Mouse (Mus musculus) fat pad, adult 2 months (tissue): Measurements from ENCODE around the gene Aida.
"Not testable (repeated sequence)": the region's sequence is repeated elsewhere in the genome, so short reads cannot be mapped to it uniquely, and the experiment has no call there.

Source experiments
- DNase-seq: peaks from one replicate; pipeline ENCODE4 v3.0.0-alpha.2; 2011; ENCODE audit warnings: low read depth, low spot score; ENCODE audit errors: extremely low read depth

Gene Aida

DNA sequence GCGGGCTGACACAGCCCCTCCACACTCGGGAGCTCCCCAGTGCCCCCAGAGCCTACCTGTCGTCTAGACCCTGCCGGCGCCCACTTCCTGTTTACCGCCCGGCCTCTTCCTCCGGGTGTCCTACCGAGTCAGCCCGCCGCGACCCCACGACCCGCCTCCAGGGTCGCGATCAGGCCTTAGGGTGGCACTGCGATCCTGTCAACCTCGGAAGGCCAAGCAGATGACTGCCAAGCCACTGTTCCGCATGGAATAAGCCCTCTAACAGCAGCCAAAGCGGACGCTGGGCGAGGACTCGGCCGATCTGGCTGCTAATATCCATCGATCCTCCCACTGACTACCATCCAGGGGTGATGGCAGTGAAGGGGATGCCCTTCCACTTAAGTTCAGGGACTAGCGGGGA lies at the start of gene Aida:
Aida (plus strand) TSS at position 126 of the 400 bp plus-strand sequence.
- no peak for DNase-seq

DNA sequence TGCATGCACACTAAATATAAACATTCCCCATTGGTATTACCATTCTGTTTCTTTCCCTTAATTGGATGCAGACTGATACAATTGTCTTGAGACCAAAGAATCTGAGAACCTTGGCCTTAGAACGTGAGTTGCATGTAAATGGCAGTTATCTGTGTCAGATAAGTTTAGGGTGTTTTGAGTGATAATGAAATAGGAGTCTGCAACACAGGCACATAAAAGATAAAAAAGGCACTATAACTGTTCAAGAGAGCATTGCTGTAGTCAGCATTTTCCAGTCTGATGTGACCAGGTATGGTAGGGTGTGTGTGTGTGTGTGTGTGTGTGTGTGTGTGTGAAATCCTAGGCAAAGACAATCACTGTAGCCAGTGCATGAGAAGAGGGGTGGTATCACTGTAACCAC lies 48.2 kb upstream of the Aida start:
- no peak for DNase-seq

DNA sequence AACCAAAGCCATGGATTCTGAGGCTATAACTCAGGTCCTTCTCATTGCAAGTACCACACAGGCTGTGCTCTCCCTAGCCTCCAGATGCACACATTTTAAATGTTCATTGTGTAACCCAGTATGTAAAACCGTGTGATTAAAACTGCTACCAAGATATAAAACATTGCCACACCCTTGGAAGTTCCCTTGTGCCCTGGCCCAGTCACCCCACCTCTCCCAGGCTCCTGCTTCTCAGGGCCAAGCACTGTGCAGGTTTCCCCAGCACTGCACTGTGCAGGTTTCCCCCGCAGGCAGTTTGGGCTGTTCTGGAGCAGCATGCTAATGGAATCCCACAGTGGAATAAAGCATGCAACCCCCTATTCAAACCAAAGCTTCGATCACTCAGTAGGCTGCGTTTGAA lies 45.8 kb upstream of the Aida start:
- no peak for DNase-seq

DNA sequence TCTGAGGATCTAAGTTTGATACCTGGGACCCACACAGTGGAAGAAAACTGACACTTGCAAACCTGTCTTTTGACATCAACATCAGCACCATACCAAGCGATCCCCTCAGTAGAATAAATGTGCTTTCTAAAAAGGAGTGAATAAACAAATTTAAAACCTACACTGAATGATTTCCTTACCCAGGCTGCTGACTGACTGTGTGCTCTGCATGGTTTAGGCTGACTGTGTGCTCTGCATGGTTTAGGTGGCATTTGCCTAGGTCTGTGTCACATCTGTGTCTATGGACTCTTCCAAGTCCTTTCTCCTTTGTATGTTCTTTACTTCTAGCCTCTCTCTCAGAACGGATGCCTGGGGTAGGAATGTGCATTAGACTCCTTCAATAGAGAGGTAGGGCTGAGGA lies 44.6 kb upstream of the Aida start:
- DNase-seq: no peak

DNA sequence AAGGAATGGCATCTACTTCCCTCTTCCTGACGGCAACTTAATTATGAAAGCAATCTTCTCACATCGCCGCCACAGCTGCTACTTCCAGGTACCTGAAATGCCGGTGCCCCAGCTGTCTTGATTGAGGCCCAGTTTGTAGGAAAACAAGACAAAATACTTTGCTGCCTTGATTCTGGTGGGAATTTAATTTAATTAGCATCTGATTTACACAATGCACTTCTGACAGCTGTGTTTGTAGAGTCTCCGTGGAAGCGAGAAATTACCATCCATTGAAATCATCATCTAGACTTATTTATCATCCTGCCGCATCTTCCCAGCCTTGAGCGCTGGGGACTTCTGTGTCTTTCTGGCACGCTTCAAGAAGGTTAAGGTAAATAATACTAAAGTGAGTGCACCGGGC lies 43.8 kb upstream of the Aida start:
- no peak for DNase-seq

DNA sequence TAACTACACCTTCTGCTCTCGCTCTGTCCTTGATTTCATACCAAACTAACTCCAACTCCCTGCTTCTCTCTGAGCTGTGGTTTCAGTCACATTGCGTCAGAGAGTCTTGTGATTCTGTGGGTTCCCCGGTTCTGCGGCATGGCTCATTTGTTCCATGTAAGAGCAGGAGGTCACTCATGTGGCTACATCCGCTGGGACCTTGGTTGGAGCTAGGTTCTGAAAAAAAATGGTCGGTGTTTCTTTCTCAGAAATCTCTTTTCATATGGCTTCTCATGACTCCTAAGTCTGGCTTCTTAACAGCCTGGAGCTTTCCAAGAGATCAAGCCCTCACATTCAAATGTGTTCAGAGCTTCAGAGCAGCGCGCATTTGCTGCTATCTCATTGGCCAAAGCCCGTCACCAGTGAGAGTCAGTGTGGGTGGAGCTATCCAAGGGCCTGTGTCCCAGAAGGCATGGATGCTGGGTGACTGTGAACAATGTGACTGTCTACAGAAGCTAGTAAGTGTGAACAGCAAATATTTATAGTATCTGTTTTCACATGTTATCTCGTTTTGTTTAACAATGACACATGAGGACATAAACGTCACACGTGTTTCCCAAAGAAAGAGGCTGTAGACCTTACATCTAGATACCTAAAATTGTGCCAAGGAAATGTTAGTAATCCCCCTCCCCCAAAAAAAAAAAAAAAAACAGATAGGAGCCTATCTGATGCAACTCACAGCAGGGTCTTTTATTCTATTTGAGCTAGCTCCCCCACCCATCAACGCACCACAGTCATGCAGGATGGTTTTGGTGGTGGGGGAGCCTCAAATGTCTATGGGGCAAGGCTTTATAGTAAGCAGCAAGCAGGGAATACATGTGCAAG lies 32.0 kb upstream of the Aida start:
- DNase-seq: no peak

DNA sequence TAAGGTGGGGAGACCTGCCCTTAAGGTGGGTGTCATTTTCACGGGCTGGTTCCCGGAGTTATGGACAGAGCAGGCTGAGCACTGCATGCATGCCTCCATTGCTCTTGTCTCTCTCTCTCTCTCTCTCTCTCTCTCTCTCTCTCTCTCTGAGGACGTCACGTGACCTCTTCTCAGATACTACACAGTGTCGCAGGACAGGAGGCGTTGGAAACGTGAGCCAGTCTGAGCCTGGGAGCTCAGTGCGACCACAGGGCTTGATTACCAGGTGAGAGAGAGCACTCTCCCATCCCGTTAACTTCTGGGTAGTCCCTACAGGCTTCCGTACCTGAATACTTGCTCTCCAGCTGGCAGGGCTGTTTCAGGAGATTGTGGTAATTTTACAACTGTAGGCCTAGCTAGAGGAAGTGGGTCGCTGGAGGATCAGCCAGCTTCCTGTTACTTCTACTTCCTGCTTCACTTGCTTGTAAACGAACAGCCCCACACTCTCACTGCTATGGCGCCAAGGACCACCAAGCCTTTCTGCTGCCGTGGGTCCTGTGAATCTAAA lies 30.4 kb upstream of the Aida start:
- DNase-seq: no peak

DNA sequence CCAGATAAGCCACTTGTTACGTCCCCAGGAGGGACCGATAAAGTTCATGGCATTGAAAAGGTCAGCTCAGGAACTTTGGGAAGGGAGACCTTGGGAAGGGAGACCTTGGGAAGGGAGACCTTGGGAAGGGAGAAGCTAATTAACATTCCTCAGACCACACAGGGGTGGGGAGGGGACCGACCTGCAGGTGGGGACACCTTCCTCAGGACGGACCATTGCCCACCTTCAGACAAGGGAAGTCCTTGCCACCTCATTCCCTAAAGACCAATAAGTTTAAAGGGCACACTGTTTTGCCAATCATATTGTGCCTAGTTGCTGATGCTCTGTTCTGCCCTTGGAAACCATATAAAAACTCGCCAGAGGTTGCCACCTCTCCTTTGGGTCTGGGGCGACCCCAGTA lies 28.7 kb upstream of the Aida start:
- DNase-seq: no peak

DNA sequence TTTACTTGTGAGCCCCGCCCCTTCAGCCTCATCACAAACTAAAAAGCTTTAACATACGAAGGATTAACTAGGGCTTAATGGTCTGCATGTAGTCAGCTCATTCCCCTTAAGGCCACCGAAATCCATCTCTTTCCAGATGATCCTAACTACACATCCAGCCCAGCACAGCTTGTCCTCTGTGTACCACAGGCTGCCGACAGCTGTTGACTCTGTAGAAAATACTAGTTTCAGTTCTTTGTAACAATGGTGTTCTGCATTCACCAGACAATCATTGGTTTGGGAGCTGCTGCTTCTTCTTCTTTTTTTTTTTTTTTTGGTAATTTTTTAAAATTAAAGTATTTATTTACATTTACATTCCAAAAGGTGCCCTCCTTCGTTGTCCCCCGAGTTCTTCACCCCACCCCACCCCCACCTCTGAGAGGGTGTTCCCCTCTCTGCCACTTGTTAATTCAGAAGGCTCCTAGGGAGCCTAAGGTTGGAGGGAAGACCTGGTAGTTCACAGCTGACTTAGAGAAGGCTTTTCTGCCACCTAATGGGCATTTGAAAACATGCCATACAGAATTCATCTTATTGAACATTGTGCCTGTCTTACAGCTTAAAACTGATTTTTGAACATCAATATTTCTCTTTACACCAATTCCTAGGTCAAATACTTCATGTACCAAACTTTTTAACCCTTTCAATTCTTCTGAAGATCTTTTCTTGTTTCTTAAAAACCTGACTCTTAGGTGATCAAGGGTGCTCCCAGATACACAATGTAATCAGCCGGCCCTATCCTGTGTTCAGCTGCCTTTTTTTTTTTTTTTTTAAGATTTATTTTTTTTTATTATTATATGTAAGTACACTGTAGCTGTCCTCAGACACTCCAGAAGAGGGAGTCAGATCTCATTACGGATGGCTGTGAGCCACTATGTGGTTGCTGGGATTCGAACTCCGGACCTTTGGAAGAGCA lies 23.2 kb upstream of the Aida start:
- DNase-seq: no peak

DNA sequence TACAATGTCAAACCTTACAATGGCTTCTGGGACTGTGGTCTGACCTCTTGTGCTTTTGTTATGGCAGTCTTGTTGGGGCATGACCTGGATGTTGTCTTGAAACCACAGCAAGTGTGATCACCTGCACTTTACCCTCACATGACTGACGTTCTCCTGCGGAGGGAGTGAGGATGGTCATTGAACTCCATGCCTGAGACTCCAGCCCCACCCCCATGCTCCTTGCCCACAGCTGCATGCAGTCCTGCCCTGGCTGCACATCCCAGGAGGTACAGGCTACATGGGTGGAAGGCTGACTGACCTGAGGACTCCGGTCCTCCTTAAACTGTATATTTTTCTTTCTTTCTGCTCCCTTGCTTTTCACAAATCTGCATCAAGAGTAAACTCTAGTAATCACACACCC lies 22.0 kb upstream of the Aida start:
- no peak for DNase-seq

DNA sequence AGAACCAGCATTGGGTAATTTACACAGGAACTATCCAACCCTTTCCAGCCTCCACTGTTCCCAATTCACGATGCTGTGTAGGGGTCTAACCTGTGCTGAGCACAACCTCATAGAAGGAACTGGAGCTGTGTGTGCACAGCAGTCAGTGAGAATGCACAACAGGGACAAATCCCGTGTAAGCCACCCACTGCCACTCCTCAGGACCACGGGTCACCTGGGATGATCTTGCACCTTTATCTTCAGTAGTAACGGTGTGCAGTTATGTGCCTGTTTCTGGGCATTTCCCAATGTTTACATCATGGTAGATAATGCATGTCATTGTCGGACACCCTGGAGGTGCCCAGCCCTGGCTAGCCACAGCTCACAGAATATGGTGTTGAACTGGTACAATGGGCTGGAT lies 20.6 kb upstream of the Aida start:
- DNase-seq: no peak

DNA sequence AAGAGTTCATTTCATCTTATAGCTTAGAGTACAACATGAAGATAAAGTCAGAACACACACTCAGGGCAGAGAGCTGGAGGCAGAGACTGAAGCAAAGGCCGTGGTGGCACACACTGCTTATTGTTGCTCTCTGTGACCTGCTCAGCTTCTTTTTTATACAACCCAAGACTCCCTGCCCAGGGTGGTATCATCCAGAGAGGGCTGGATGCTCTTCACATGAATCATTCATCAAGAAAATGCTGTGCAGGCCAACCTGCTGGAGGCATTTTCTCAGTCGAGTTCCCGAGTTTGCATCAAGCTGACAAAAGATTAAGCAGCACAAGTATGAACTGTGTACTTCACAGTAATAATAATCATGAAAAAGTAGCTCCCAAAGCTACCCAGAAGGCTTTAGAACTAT lies 8.0 kb upstream of the Aida start:
- no peak for DNase-seq

DNA sequence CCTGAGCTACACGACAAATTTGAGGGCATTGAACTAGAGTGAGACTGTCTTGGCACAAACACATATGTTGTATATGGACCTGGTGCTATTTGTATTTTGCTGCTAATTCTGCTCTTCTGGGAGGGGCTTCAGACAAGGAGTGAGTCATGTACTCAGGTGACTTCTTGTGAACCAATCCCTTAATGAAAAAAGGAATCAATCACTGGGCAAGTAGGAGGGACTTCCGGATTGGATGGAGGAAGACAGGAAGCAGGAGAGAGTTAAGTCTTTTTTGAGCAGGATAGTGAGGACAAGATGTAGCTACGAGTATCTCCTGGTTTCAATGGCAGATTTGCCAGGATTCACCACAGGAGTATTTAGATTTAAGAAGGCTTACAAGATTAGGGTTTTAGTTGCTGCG lies 6.8 kb upstream of the Aida start:
- no peak for DNase-seq

DNA sequence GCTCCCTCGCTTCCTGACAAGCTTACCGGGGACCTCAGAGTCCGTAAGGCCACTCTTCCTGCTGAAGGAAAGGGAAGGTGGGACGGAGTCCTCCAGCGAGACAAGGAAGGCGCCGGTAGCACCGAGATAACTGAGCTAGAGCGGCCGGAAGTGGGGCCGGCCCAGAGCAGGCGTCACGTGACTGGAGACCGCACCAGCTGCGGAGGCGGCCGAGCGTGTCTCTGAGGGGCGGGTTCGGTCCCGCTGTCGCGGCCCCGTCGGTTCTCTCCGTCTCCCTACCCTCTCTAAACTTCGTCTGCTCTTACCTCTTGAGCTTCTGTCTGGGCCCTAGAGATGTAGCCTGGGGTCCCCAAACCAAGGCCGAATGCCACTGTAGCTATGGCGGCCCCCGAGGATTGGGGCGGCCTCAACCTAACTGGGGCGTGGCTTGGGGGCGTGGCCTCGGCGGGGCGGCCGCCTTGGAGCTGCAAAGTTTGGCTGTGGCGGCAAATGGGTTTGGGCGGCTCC lies 540 bp downstream of the Aida start, which contains the start of gene Brox:
Brox (minus strand) TSS at position 393 of the 507 bp plus-strand sequence.
- peak; percentile 19 for DNase-seq

DNA sequence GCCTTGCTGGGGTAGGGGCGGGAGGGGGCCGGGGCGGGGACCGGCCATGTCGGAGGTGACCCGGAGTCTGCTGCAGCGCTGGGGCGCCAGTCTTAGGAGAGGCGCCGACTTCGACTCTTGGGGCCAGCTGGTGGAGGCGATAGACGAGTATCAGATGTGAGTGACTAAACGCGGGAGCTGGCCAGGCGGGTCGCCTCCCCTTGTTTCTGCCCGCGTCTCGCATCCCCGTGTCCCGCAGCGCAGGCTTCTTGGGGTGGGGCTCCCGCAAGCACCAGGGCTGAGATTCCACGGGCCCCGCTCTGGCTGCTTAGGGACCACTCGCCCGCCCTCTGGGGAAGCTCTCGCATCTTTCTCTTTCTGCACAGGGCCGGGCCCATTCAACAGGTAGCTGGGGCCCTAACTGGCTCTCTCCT lies 1.1 kb downstream of the Aida start:
- DNase-seq: no peak

DNA sequence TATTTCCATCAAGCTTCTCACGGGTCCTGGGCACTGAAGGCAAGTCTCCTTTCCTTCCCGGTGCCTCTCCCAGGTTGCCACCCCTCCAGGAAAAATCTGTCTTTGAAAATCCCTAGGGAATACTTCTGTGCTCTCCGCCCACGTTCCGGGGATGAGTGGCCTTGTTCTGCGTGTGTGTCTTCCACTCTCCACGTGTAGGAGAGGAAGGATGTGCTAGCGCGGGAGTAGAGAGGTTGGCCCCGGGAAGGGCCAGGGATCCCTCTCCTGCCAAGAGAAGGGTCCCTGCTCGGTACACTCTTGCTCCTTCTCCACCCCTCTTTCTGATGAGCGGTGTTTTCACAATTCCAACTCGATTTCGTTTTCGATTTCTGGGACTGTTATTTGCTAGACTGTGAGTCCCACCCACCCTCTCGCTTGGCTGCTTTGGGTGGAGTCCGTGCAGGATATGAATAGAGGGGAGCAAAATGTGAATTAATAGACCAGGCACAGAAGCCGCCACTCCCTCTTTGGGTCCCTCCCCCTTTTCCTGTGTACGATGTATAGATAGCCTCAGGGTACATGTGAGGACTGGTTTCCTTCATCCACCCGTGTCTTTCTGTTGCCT lies 1.6 kb downstream of the Aida start:
- DNase-seq: no peak

DNA sequence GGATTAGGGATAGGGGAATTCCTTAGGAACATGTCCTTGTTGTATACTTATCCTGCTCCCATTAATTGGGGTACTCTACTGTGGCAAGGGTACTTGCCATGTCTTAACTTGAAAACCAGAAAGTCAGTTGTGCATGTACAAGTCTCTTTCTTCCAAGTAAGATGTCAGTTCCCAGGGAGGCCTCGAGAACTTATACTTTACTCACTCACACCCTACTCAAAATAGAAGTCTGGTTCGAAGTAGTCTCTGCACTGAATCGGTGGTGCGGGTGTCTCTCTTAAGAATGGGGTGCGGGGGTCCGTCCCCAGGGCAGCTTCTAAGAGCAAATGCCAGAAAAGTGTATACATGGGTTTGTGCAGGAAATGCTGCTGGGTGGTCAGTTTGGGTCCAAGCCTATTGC lies 2.8 kb downstream of the Aida start:
- DNase-seq: peak; percentile 100

DNA sequence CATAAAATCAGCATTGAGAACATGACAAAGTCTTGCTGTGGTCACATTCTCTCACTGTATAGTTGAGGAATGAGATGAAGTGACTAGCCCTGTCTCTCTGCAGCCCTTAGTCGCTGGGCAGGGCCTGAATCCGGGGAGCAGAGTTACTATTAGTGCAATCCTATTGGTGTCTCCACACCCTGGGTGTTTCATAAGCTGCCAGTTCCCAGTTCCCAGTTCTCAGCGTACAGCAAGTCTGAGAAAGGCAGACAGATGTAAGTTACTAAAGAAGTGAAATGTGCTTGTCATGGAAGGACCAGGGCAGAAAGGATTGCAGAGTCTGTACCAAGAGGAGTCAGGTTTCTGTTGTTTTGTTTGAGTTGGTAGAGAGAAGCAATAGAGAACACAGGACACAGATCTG lies 11.2 kb downstream of the Aida start:
- DNase-seq: no peak

DNA sequence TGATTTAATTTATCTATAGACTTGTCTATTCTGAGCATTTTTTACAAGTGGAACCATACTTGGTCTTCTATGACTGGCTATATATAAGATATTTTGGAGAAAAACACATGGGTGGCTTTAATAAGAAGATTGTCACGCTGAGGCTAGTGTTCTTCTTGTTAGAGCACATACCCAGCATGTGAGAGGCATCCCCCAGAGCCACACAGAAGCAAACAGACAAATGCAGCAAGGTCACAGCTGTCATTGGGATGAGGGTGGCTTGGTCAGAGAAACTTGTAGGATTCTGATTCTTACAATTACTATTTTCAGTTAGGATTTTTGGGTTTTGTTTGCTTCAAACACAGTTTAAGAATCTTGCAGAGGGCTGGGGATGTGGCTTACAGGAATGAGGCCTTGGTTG lies 12.1 kb downstream of the Aida start:
- DNase-seq: no peak

DNA sequence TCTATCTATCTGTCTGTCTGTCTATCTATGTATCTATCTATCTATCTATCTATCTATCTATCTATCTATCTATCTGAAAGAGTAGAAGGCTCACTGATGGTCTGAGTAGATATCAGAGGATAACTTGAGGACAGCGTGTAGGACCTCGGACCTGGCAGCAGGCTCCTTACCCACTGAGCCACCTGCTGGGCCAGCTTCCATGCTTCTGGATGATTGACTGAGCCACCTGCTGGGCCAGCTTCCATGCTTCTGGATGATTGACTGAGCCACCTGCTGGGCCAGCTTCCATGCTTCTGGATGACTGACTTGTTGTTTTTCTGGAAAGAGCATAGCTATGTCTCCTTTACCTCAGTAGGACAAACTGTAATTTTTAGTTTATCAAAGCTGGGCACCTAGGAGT lies 13.2 kb downstream of the Aida start:
- DNase-seq: not testable (repeated sequence)

DNA sequence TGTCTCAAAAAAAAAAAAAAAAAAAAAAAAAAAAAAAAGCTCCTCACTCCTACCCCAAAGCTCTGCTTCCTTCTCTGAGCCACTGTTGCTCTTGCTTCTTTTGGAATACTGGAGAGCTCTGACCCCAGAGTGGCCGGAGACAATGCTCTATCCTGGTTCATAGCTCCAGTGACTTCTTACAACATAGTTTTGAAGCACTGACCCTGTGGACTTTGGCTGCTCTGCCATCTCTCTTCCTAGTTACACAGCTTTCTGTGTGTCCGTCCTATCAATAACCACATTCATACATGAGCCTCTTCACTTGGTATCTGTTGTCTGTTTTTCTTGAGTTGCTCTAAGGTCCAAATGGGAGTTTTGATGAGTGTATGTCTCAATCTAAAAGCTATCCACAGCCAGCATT lies 15.7 kb downstream of the Aida start:
- no peak for DNase-seq
